Mouse (Mus musculus) cerebral cortex, adult 2 months (tissue): ENCODE data around the gene Gm10770.

Source experiments
- WGBS: fragments of 180-500 bp; shearing (Covaris S2); methylation state at CpG from one replicate; pipeline ENCODE4 v1.1.7; 2018; 5-methylcytosine and 5-hydroxymethylcytosine counted together

Gene Gm10770

GRCm38 (mm10) chr2:150179579-150179978 is at the start of gene Gm10770:
Gm10770 (minus strand) TSS chr2:150179679.
- 83% methylated on average over 4 of the region's 4 CpGs for WGBS

- 14% methylated on average over 4 of the region's 4 CpGs for WGBS
Measured at GRCm38 (mm10) chr2:150218363-150218725, 38.9 kb upstream of the Gm10770 start.

- WGBS = 2% methylated on average over 15 of the region's 15 CpGs
Measured at GRCm38 (mm10) chr2:150217600-150218362, 38.3 kb upstream of the Gm10770 start, which contains the start of gene Zfp937. Zfp937 (plus strand) TSS chr2:150218073.

- 77% methylated on average over 7 of the region's 7 CpGs for WGBS
Measured at GRCm38 (mm10) chr2:150181570-150181999, 2.1 kb upstream of the Gm10770 start, which contains the start of gene Gm14139. Gm14139 (plus strand) TSS chr2:150181755.

- WGBS = under 1% methylated on average over 13 of the region's 13 CpGs
Measured at GRCm38 (mm10) chr2:150136435-150136897, 43.0 kb downstream of the Gm10770 start, which contains the start of gene Zfp120. Zfp120 (minus strand) TSS chr2:150136708.

GRCm38 (mm10) chr2:150132773-150133172 is 46.7 kb downstream of the Gm10770 start:
- WGBS = 86% methylated on average over 2 of the region's 2 CpGs

- 77% methylated on average over 1 of the region's 1 CpGs for WGBS
Measured at GRCm38 (mm10) chr2:150132002-150132401, 47.5 kb downstream of the Gm10770 start.
